Mouse (Mus musculus) limb, embryonic 11.5 days (tissue): Measurements from ENCODE around the gene Mxi1. TPM values are rescaled to one million over a fixed set of nuclear protein-coding genes. Genes with fewer than 3 reads are reported as not detected.

Experiments
- ATAC-seq: fragments of 200-750 bp; cut with Nextera tagmentation; 2 replicates; pipeline ENCODE4 v1.8.0; 2017; ENCODE audit warnings: low read depth; ENCODE audit not compliant: insufficient number of reproducible peaks, low FRiP score, low TSS enrichment
- DNase-seq: peaks from one replicate; pipeline ENCODE4 v3.0.0-alpha.2; 2015; ENCODE audit warnings: low spot score
- H3K27ac ChIP-seq: fragments of 300-500 bp; sonication (generic); replicated peaks from 2 replicates; pipeline ENCODE4 v1.5.1; 2014; ENCODE audit warnings: low read depth, mild to moderate bottlenecking, low read length
- H3K27me3 ChIP-seq: fragments of 300-500 bp; sonication (generic); 2 replicates; pipeline ENCODE4 v1.6.1; 2014; ENCODE audit warnings: mild to moderate bottlenecking, low read length, mixed read lengths; ENCODE audit not compliant: control insufficient read depth, insufficient read depth
- H3K36me3 ChIP-seq: fragments of 300-500 bp; sonication (generic); 2 replicates; pipeline ENCODE4 v1.6.1; 2014; ENCODE audit warnings: mild to moderate bottlenecking, low read length, moderate library complexity, mixed read lengths; ENCODE audit not compliant: control insufficient read depth, insufficient read depth
- H3K4me1 ChIP-seq: fragments of 300-500 bp; sonication (generic); 2 replicates; pipeline ENCODE4 v1.6.1; 2014; ENCODE audit warnings: low read length, mixed read lengths; ENCODE audit not compliant: control insufficient read depth, insufficient read depth
- H3K4me2 ChIP-seq: fragments of 300-500 bp; sonication (generic); 2 replicates; pipeline ENCODE4 v1.6.1; 2014; ENCODE audit warnings: low read depth, mild to moderate bottlenecking, moderate library complexity; ENCODE audit not compliant: severe bottlenecking
- H3K4me3 ChIP-seq: fragments of 300-500 bp; sonication (generic); 2 replicates; pipeline ENCODE4 v1.5.1; 2014; ENCODE audit warnings: low read depth, low read length
- H3K9ac ChIP-seq: fragments of 300-500 bp; sonication (generic); 2 replicates; pipeline ENCODE4 v1.6.1; 2014; ENCODE audit warnings: mild to moderate bottlenecking, low read length
- H3K9me3 ChIP-seq: fragments of 300-500 bp; sonication (generic); 2 replicates; pipeline ENCODE4 v1.6.1; 2016; ENCODE audit warnings: low read length; ENCODE audit not compliant: control insufficient read depth
- WGBS: fragments of 180-500 bp; shearing (Covaris S2); extraction: QIAGEN DNeasy Blood & Tissue Kit; methylation state at CpG from one replicate; pipeline ENCODE4 v1.1.7; 2014; 5-methylcytosine and 5-hydroxymethylcytosine counted together
- polyA plus RNA-seq: library from polyadenylated mRNA; unstranded; fragments of >200 nt; fragmentation: Nextera tagmentation; extraction: Ambion mirVana; gene quantifications from 2 replicates; pipeline ENCODE4 v1.2.1, GENCODE M21; 2014

Mxi1 gene
- polyA plus RNA-seq, 1 experiment from 2014 or later: 41.5 TPM

- Histone ChIP-seq H3K4me3 (no peak overlapping the region), H3K36me3 (no peaks in the 10 kb centered on the region), H3K4me1 (no peaks in the 10 kb centered on the region), H3K27ac (no peak overlapping the region), H3K9ac (no peak overlapping the region), H3K4me2 (no peak overlapping the region), H3K27me3 (no peaks in the 10 kb centered on the region), H3K9me3 (no peaks in the 10 kb centered on the region)
- no peak for ATAC-seq
- 84% methylated on average over 23 of the region's 23 CpGs for WGBS
- no peak for DNase-seq
Measured at GRCm38 (mm10) chr19:53273781-53274428, 36.4 kb upstream of the Mxi1 start.

DNA sequence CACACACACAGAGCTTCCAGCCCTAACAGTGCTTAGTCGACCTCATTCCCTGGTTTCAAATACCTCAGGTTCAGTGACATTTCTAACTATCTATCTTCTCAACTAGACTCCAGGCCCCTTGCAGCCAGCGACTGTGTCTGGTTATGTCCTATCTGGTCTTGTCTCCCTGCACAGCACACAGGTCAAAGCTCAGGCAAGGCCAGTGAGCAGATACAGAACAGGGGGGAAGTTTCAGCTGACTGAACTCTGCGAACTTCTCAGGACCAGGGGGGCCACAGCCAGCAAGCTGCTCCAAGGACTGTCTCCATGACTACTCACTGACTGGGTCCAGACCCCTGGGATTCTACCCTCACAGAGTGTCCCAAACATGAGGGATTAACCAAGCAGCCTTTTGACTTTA is 35.1 kb upstream of the Mxi1 start:
- Histone ChIP-seq H3K4me2 (no peak overlapping the region), H3K9me3 (no peaks in the 10 kb centered on the region), H3K27ac (no peak overlapping the region), H3K4me3 (no peak overlapping the region), H3K27me3 (no peaks in the 10 kb centered on the region), H3K36me3 (no peaks in the 10 kb centered on the region), H3K9ac (no peak overlapping the region), H3K4me1 (no peaks in the 10 kb centered on the region)
- no peak for DNase-seq
- WGBS: 41% methylated on average over 3 of the region's 3 CpGs
- ATAC-seq: no peak; the same call in 1 of the 2 replicates

DNA sequence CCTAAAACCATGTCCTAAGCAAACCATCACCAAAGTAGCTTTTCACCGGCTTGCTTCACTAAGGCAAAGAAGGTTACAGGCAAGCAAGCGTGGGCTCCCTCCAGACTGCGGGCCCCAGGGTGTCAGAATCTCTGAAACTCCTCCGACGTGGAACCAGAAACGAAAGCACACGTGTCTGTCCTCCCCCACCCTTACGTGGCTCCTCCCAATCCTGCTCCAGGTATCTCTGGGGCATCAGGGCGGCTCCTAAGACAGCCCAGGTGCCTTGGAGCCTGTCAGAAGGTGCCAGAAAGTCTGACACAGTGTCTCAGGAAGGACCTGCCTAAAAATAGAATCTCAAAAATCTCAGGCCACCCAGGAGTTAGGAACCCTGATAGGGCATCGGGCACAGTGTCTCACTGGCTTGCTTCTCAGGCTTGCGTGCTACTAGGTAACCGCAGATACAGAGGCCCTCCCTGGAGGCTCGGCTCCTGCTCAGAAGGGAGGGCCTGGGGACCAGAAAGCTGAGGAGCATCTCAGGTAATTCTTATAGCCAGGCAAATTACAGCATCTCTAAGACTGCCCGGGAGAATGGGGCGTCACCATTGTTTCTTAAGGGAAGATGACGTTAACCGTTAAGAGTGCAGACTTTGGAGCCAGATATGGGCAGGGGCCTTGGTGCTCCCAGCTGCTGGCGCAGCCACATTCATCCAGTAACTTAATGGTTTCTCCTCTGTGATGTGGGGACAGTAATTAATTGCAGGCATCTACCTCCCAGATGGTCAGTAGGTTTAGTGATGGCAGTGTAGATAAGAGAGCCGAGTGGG is 33.2 kb upstream of the Mxi1 start:
- no peak for ATAC-seq
- no peaks in the 10 kb centered on the region for H3K36me3 ChIP-seq
- no peak overlapping the region for H3K4me3 ChIP-seq
- DNase-seq: no peak
- no peaks in the 10 kb centered on the region for H3K27me3 ChIP-seq
- H3K9ac ChIP-seq: no peak overlapping the region
- H3K4me2 ChIP-seq: no peak overlapping the region
- H3K9me3 ChIP-seq: no peaks in the 10 kb centered on the region
- WGBS: 55% methylated on average over 19 of the region's 19 CpGs
- H3K27ac ChIP-seq: no peak overlapping the region
- no peaks in the 10 kb centered on the region for H3K4me1 ChIP-seq

- H3K4me3 ChIP-seq: no peak overlapping the region
- H3K9me3 ChIP-seq: no peaks in the 10 kb centered on the region
- ATAC-seq (no peak), DNase-seq (no peak)
- no peak overlapping the region for H3K27ac ChIP-seq
- no peaks in the 10 kb centered on the region for H3K27me3 ChIP-seq
- H3K9ac ChIP-seq: no peak overlapping the region
- H3K36me3 ChIP-seq: no peaks in the 10 kb centered on the region
- WGBS: 77% methylated on average over 19 of the region's 19 CpGs
- H3K4me2 ChIP-seq: no peak overlapping the region
- no peaks in the 10 kb centered on the region for H3K4me1 ChIP-seq
Measured at GRCm38 (mm10) chr19:53278491-53279415, 31.6 kb upstream of the Mxi1 start.

GRCm38 (mm10) chr19:53280254-53280653 is 30.1 kb upstream of the Mxi1 start:
- no peaks in the 10 kb centered on the region for H3K36me3 ChIP-seq
- ATAC-seq (no peak), DNase-seq (no peak)
- H3K9ac ChIP-seq: no peak overlapping the region
- 87% methylated on average over 8 of the region's 8 CpGs for WGBS
- H3K4me3 ChIP-seq: no peak overlapping the region
- no peak overlapping the region for H3K4me2 ChIP-seq
- no peaks in the 10 kb centered on the region for H3K27me3 ChIP-seq
- no peaks in the 10 kb centered on the region for H3K4me1 ChIP-seq
- H3K27ac ChIP-seq: no peak overlapping the region
- H3K9me3 ChIP-seq: no peaks in the 10 kb centered on the region

DNA sequence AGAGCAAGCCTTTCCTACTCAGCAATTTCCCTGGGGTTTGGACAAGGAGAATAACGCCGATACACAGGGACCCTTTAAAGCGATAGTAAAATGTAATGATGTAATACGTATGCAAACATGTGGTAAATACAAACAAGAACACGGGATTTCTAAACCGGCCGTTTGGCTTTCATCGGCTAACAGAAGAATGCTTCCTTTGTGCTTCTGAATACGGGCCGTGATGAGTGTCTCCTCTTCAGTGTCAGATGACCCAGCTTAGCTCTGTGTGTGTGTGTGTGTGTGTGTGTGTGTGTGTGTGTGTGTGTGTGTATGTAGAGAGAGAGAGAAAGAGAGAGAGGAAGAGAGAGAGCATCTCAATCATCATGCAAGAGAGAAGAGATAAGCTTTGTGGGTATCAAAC is 27.7 kb upstream of the Mxi1 start:
- H3K9me3 ChIP-seq: no peaks in the 10 kb centered on the region
- H3K4me1 ChIP-seq: no peaks in the 10 kb centered on the region
- H3K9ac ChIP-seq: no peak overlapping the region
- H3K27me3 ChIP-seq: no peaks in the 10 kb centered on the region
- 90% methylated on average over 10 of the region's 10 CpGs for WGBS
- no peak overlapping the region for H3K27ac ChIP-seq
- no peaks in the 10 kb centered on the region for H3K36me3 ChIP-seq
- no peak for DNase-seq
- no peak for ATAC-seq
- H3K4me3 ChIP-seq: no peak overlapping the region
- H3K4me2 ChIP-seq: no peak overlapping the region

GRCm38 (mm10) chr19:53283742-53284141 is 26.6 kb upstream of the Mxi1 start:
- DNase-seq (no peak), ATAC-seq (no peak)
- no peaks in the 10 kb centered on the region for H3K4me1 ChIP-seq
- no peak overlapping the region for H3K27ac ChIP-seq
- WGBS: 83% methylated on average over 7 of the region's 7 CpGs
- no peaks in the 10 kb centered on the region for H3K36me3 ChIP-seq
- H3K9ac ChIP-seq: no peak overlapping the region
- H3K4me2 ChIP-seq: no peak overlapping the region
- no peak overlapping the region for H3K4me3 ChIP-seq
- H3K9me3 ChIP-seq: no peaks in the 10 kb centered on the region
- H3K27me3 ChIP-seq: no peaks in the 10 kb centered on the region
